Mouse (Mus musculus) kidney, embryonic 14.5 days (tissue): ENCODE measurements around the gene Rcsd1. TPM values are rescaled to one million over a fixed set of nuclear protein-coding genes. Genes with fewer than 3 reads are reported as not detected.

ENCODE experiments used
- ATAC-seq: fragments of 200-750 bp; cut with Nextera tagmentation; 2 replicates; pipeline ENCODE4 v1.8.0; 2017; ENCODE audit warnings: moderate number of reproducible peaks, mild to moderate bottlenecking, moderate TSS enrichment, moderate library complexity; ENCODE audit not compliant: low FRiP score, low TSS enrichment
- H3K27ac ChIP-seq: fragments of 300-500 bp; sonication (generic); 2 replicates; pipeline ENCODE4 v1.5.1; 2014; ENCODE audit warnings: low read depth, mild to moderate bottlenecking, low read length, moderate library complexity, mixed read lengths
- H3K27me3 ChIP-seq: fragments of 300-500 bp; sonication (generic); 2 replicates; pipeline ENCODE4 v1.6.1; 2014; ENCODE audit warnings: mild to moderate bottlenecking, low read length; ENCODE audit not compliant: control insufficient read depth, insufficient read depth
- H3K36me3 ChIP-seq: fragments of 300-500 bp; sonication (generic); 2 replicates; pipeline ENCODE4 v1.6.1; 2014; ENCODE audit warnings: low read length, mixed read lengths; ENCODE audit not compliant: control insufficient read depth, insufficient read depth
- H3K4me1 ChIP-seq: fragments of 300-500 bp; sonication (generic); 2 replicates; pipeline ENCODE4 v1.6.1; 2014; ENCODE audit warnings: low read length, mixed read lengths; ENCODE audit not compliant: control insufficient read depth, insufficient read depth
- H3K4me2 ChIP-seq: fragments of 300-500 bp; sonication (generic); replicated peaks from 2 replicates; pipeline ENCODE4 v1.6.1; 2014; ENCODE audit warnings: low read depth, mild to moderate bottlenecking, low read length
- H3K4me3 ChIP-seq: fragments of 300-500 bp; sonication (generic); 2 replicates; pipeline ENCODE4 v1.5.1; 2014; ENCODE audit warnings: mild to moderate bottlenecking, low read length
- H3K9ac ChIP-seq: fragments of 300-500 bp; sonication (generic); 2 replicates; pipeline ENCODE4 v1.6.1; 2014; ENCODE audit warnings: low read depth, mild to moderate bottlenecking, low read length, moderate library complexity
- H3K9me3 ChIP-seq: fragments of 300-500 bp; sonication (generic); 2 replicates; pipeline ENCODE4 v1.6.1; 2016; ENCODE audit warnings: low read length; ENCODE audit not compliant: control insufficient read depth
- WGBS: fragments of 180-500 bp; shearing (Covaris S2); extraction: QIAGEN DNeasy Blood & Tissue Kit; methylation state at CpG from one replicate; pipeline ENCODE4 v1.1.7; 2014; 5-methylcytosine and 5-hydroxymethylcytosine counted together
- polyA plus RNA-seq: library from polyadenylated mRNA; unstranded; fragments of >200 nt; fragmentation: Nextera tagmentation; extraction: Ambion mirVana; gene quantifications from 2 replicates; pipeline ENCODE4 v1.2.1, GENCODE M21; 2014

Gene Rcsd1
- polyA plus RNA-seq, 1 experiment from 2014 or later = 44.4 TPM

GRCm38 (mm10) chr1:165700933-165701518 lies 8.5 kb downstream of the Rcsd1 start:
- Histone ChIP-seq H3K27me3 (no peaks in the 10 kb centered on the region), H3K9me3 (no peaks in the 10 kb centered on the region), H3K4me3 (no peak overlapping the region), H3K27ac (no peak overlapping the region; the same call in 1 of the 2 replicates), H3K4me2 (0 out of 2 replicates have a peak overlapping the region, but pooled peaks have one; percentile 1), H3K36me3 (peaks cover 3% of the 10 kb centered on the region; the same call in 1 of the 2 replicates), H3K4me1 (peaks cover 56% of the 10 kb centered on the region), H3K9ac (no peak overlapping the region)
- peak; percentile 29; the same call in 1 of the 2 replicates for ATAC-seq
- WGBS = 34% methylated on average over 6 of the region's 6 CpGs

- Histone ChIP-seq H3K27me3 (no peaks in the 10 kb centered on the region), H3K27ac (peak overlapping the region; percentile 8; the same call in 1 of the 2 replicates), H3K4me3 (no peak overlapping the region), H3K4me2 (0 out of 2 replicates have a peak overlapping the region, but pooled peaks have one; percentile 2), H3K36me3 (peaks cover 3% of the 10 kb centered on the region; the same call in 1 of the 2 replicates), H3K9me3 (no peaks in the 10 kb centered on the region), H3K9ac (no peak overlapping the region), H3K4me1 (peaks cover 59% of the 10 kb centered on the region)
- ATAC-seq = 0 out of 2 replicates have a peak, but pooled peaks have one; percentile 6
- whole genome bisulfite sequencing = 23% methylated on average over 7 of the region's 7 CpGs
Measured at GRCm38 (mm10) chr1:165700376-165700815, 9.2 kb downstream of the Rcsd1 start.

GRCm38 (mm10) chr1:165697701-165698100 lies 11.9 kb downstream of the Rcsd1 start:
- ATAC-seq = no peak
- no peaks in the 10 kb centered on the region for H3K9me3 ChIP-seq
- no peak overlapping the region for H3K4me3 ChIP-seq
- WGBS = 60% methylated on average over 8 of the region's 8 CpGs
- peaks cover 70% of the 10 kb centered on the region for H3K4me1 ChIP-seq
- H3K27ac ChIP-seq = no peak overlapping the region
- H3K27me3 ChIP-seq = no peaks in the 10 kb centered on the region
- no peak overlapping the region for H3K4me2 ChIP-seq
- H3K36me3 ChIP-seq = peaks cover 3% of the 10 kb centered on the region; the same call in 1 of the 2 replicates
- H3K9ac ChIP-seq = no peak overlapping the region

GRCm38 (mm10) chr1:165696870-165697269 lies 12.7 kb downstream of the Rcsd1 start:
- H3K9me3 ChIP-seq = no peaks in the 10 kb centered on the region
- H3K27me3 ChIP-seq = no peaks in the 10 kb centered on the region
- peaks cover 67% of the 10 kb centered on the region for H3K4me1 ChIP-seq
- WGBS = 60% methylated on average over 7 of the region's 7 CpGs
- no peak overlapping the region for H3K4me3 ChIP-seq
- no peak overlapping the region for H3K4me2 ChIP-seq
- ATAC-seq = no peak
- H3K36me3 ChIP-seq = peaks cover 3% of the 10 kb centered on the region; the same call in 1 of the 2 replicates
- no peak overlapping the region for H3K27ac ChIP-seq
- no peak overlapping the region for H3K9ac ChIP-seq

- no peaks in the 10 kb centered on the region for H3K27me3 ChIP-seq
- peaks cover 3% of the 10 kb centered on the region; the same call in 1 of the 2 replicates for H3K36me3 ChIP-seq
- H3K9me3 ChIP-seq = no peaks in the 10 kb centered on the region
- ATAC-seq = no peak
- no peak overlapping the region for H3K4me3 ChIP-seq
- H3K4me1 ChIP-seq = peaks cover 66% of the 10 kb centered on the region
- peak overlapping the region; percentile 76; the same call in 1 of the 2 replicates for H3K27ac ChIP-seq
- H3K4me2 ChIP-seq = no peak overlapping the region
- no peak overlapping the region for H3K9ac ChIP-seq
- WGBS = 74% methylated on average over 5 of the region's 5 CpGs
Measured at GRCm38 (mm10) chr1:165696040-165696439, 13.5 kb downstream of the Rcsd1 start.

GRCm38 (mm10) chr1:165695392-165696014 lies 14.1 kb downstream of the Rcsd1 start:
- Histone ChIP-seq H3K36me3 (peaks cover 3% of the 10 kb centered on the region; the same call in 1 of the 2 replicates), H3K27ac (peak overlapping the region; percentile 76; the same call in 1 of the 2 replicates), H3K9ac (no peak overlapping the region), H3K4me2 (no peak overlapping the region), H3K4me1 (peaks cover 63% of the 10 kb centered on the region), H3K9me3 (no peaks in the 10 kb centered on the region), H3K27me3 (no peaks in the 10 kb centered on the region), H3K4me3 (no peak overlapping the region)
- peak; percentile 48 for ATAC-seq

GRCm38 (mm10) chr1:165693856-165694255 lies 15.7 kb downstream of the Rcsd1 start:
- 27% methylated on average over 7 of the region's 7 CpGs for WGBS
- ATAC-seq = no peak
- no peaks in the 10 kb centered on the region for H3K27me3 ChIP-seq
- H3K27ac ChIP-seq = peak overlapping the region; percentile 9; the same call in 1 of the 2 replicates
- no peak overlapping the region for H3K4me2 ChIP-seq
- H3K9me3 ChIP-seq = no peaks in the 10 kb centered on the region
- peaks cover 62% of the 10 kb centered on the region for H3K4me1 ChIP-seq
- H3K36me3 ChIP-seq = no peaks in the 10 kb centered on the region
- H3K4me3 ChIP-seq = no peak overlapping the region
- no peak overlapping the region for H3K9ac ChIP-seq

- ATAC-seq = no peak
- Histone ChIP-seq H3K9ac (no peak overlapping the region), H3K27me3 (no peaks in the 10 kb centered on the region), H3K4me3 (no peak overlapping the region), H3K9me3 (no peaks in the 10 kb centered on the region), H3K4me1 (peaks cover 57% of the 10 kb centered on the region), H3K36me3 (no peaks in the 10 kb centered on the region), H3K27ac (0 out of 2 replicates have a peak overlapping the region, but pooled peaks have one; percentile 33), H3K4me2 (no peak overlapping the region)
- 32% methylated on average over 3 of the region's 3 CpGs for WGBS
Measured at GRCm38 (mm10) chr1:165691516-165691915, 18.0 kb downstream of the Rcsd1 start.

GRCm38 (mm10) chr1:165689845-165690244 lies 19.7 kb downstream of the Rcsd1 start:
- ATAC-seq = no peak
- WGBS = 57% methylated on average over 5 of the region's 5 CpGs
- Histone ChIP-seq H3K36me3 (no peaks in the 10 kb centered on the region), H3K4me3 (no peak overlapping the region), H3K4me2 (no peak overlapping the region), H3K27me3 (no peaks in the 10 kb centered on the region), H3K4me1 (peaks cover 40% of the 10 kb centered on the region), H3K27ac (no peak overlapping the region), H3K9ac (no peak overlapping the region), H3K9me3 (no peaks in the 10 kb centered on the region)
